Mouse (Mus musculus): Measurements from ENCODE around the gene BC049762. TPM values are rescaled to one million over a fixed set of nuclear protein-coding genes. Genes with fewer than 3 reads are reported as not detected.

The BC049762 gene
- polyA plus RNA-seq, 1 experiment from 2014 or later = 0.64 TPM

Other genes starting within 250 kb of the BC049762 start
- not detected in 2 replicates for gene Olfr54, start 248.8 kb downstream of the BC049762 start, polyA plus RNA-seq (2015; fragmentation: Nextera tagmentation; extraction: Ambion mirVana)
- gene Olfr1375, start 214.9 kb downstream of the BC049762 start, polyA plus RNA-seq (2015; fragmentation: Nextera tagmentation; extraction: Ambion mirVana) = not detected in 2 replicates
- gene Zfp354a, start 203.8 kb downstream of the BC049762 start, polyA plus RNA-seq (2015; fragmentation: Nextera tagmentation; extraction: Ambion mirVana) = 6.7 and 7.4 TPM in 2 replicates
- gene Gm12569, start 42.6 kb downstream of the BC049762 start, polyA plus RNA-seq (2015; fragmentation: Nextera tagmentation; extraction: Ambion mirVana) = not detected in 2 replicates
- 90.1 and 96.1 TPM in 2 replicates for gene Clk4, start 1.3 kb downstream of the BC049762 start, polyA plus RNA-seq (2015; fragmentation: Nextera tagmentation; extraction: Ambion mirVana)
- gene Col23a1, start 26.9 kb upstream of the BC049762 start, polyA plus RNA-seq (2015; fragmentation: Nextera tagmentation; extraction: Ambion mirVana) = 17.7 and 19.2 TPM in 2 replicates